Mouse (Mus musculus) frontal cortex, postnatal 36 days (tissue): ENCODE measurements at regions not wholly inside any gene's neighbourhood (a gene's known extent, or its start where the extent isn't known, plus 50 kb on each side); places are given as distances from the start of the nearest gene placed in this dataset.
A peak's percentile ranks its signal among the peaks of the same experiment; 100 is the strongest.

Experiments used
- DNase-seq, 2 experiments: peaks; one replicate each; pipeline ENCODE4 v3.0.0; 2022; ENCODE audit warnings: low spot score in 2 of 2

DNA sequence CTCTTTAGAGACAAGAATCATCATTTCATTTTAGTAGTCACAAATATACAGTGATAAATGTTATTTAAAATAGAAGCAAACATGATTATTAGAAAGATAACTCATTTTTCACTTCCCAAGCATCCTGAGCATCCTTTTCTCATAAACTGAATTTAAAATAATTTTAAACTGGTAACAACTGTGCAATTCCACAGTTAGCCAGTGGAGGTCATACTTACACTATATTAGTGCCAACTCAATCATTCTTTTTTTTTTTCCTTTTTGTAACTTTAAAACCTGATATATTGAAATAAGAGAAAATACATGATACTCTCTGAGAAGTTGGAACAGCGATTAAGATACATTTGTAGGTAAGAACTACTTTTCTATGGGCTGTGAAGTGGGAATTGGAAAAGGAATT, 113.2 kb upstream of the Gm17509 start:
- DNase-seq = peak in 1 of 2 experiments; percentile 19

DNA sequence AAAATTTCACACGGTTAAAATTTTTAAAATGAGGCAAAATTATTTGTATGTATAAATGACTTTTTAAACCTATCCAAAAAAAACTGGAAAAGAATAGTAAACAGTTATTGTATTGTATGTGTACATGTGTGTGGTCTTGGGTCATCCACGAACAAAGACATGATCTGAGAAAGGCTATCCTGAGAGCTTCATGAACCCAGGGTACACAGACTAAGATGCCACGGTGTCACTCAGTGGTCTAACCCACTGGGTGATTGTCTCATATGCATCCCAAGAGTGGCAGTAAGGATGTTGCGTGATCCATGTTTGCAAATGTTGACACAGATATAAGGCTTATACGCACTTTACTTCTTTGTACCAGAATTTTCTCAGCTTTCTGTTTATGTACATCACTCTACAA, 113.7 kb upstream of the Gm17509 start:
- no peak for DNase-seq

DNA sequence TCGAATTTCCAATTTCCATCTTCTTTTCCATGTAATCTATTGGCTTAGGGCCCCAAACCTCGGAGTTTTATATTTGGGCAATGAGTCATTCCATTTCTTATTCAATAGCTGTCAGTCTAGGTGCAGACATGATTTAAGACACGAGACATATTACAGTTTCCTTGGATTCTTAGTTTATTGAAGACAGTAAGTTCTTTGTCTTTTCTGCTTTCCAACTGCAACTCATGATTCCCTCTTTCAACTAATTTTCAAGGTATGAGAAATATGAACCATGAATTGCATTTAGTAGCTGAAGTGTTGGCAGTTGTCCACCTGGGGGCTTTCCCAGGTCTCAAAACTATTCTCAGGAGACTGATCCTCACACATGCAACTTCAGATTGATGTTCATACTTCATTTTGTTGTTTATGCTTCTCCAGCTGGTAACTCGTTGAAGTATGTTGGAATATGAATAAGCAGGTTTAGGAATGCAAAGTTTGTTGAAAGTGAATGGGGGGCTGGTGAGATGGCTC, 160.3 kb upstream of the Gm17509 start:
- DNase-seq = no peak

DNA sequence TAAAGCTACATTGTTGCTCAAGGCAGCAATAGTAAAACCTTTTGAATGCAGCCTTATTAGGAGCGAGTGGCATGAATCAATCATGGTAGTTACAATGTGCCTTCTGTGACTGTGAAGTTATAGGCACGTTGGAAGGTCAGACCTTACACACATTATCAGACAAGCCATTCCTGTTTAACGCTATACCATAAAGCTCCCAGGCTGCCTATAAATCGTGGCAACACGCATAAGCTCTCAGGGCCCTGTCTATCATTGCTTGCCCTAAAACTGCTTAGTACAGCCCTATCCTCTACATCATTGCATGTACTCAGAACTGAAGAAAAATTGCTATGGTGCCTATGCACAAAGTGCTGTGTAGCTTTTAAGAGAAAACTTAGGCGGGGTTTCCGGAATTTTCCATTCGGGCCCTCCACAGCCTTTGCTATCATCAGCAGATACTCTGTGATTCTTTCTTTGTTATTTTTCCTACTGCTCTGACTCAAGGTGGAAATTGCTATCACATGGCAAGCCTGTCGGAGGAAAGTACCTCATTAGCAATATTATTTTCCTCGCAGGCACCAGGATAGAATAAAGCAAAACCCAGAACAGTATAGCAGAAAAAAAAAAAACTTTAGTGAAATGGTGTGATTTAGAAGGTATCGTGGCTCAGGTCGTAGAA, 162.7 kb upstream of the Gm17509 start:
- no peak for DNase-seq

DNA sequence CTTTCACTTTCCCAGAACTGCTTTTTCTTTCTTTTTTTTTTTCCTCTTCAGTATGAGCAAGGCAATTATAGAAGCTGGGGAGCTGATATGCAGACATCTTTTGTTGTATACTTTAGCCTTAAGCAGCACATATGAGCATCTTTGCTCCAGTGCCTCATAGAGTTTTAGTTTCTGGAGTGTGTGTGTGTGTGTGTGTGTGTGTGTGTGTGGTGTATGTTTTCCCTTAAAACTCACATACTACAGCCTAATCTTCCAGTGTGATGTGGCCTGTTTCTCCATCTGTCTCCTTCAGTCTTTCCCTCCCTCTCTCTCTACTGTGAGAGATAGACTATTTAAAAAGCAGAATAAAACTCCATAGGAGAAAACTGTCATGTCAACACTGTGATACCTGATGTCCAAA, 169.4 kb upstream of the Gm17509 start:
- no peak for DNase-seq

DNA sequence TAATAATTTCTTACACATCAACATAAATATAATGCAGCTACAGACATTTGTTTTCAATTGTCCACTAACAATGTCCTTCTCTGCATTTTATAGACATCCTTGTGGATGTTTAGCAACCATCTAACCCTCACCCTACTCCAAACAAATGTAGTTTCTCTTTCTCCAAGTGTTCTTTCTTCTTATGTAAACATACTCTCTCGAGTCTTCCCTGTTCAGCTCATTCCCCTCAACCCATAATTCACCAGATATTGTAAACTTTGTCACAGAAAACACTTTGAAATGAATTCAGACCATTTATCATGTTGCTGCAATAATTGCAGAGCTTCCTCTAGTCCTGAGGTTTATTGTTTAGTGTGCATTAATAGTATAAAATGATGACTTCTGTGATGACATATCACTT, 172.6 kb upstream of the Gm17509 start:
- no peak for DNase-seq

DNA sequence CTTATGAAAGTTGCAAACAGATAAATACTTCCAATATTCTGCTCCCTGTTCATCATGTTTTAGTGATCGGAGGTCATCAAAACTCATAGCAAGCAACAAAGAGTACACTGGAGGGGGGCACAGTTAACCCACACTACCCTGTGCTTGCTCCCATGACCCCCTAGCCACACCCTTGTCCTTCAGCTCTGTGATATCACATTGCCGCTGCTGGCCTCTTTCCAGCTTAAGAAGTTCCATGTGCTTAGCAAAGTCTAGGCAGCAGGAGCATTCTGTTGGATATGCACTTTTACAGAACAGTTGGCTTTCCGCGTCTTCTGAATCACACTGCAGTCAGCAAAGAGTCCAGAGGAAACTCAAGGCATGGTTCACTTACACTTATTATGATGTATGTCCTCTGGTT, 180.4 kb upstream of the Gm17509 start:
- DNase-seq = peak in 1 of 2 experiments; percentile 29

DNA sequence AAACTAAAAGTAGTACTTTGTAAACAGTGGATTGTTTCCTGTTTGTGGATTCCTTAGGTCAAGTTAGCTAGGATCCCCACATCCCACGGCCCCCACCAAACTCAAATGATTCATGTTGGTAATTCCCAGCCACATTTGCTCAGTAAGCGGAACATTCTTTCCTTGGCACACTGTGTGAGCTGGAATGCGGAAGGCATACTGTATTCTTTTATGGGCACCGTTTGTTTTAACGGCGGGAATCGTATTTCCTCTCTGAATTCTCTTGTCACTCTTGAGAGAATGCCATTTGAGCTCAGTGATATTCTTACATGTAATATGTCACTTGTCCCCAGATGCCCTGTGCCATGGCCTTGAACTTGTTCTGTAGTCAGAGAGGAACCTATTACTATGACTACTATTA, 189.1 kb upstream of the Gm17509 start:
- no peak for DNase-seq

DNA sequence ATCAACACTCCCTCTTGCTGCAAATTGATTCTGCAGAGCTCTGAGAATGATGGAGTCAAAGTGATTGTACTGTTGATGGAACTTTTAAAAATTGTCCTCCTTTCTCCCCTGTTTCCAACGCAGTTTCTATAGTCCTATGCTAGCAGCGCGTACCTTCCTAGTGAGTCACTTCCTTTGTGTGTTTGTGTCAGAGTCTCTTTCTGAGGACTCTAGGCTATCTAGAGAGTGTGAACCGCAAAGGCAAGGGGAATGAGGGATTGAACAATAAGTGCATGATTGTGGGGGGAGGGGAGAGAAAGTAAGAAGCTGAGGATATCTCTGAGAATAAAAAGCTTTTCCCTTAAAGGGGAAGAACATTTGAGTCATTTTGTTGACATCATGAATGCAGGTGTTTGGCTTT, 188.5 kb upstream of the Hcn1 start:
- DNase-seq = no peak

DNA sequence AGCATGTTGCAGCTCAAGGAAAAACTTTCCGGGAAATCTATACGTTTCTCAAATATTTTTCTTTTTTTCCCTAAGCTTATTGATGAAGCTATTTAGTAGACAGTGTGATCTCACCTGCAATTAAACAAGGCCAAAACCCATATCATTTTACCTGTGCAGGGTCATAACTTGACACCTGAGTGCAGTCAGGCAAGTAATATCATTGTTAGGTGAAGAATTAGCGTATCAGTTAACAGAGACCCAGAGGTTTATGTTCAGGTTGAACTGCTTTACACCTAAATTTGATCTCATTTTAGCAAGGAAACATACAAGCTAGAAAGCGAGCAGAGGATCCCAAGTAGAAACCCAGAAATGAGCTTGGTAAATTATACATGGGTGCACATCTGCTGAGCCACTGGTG, 178.6 kb upstream of the Hcn1 start:
- no peak for DNase-seq

DNA sequence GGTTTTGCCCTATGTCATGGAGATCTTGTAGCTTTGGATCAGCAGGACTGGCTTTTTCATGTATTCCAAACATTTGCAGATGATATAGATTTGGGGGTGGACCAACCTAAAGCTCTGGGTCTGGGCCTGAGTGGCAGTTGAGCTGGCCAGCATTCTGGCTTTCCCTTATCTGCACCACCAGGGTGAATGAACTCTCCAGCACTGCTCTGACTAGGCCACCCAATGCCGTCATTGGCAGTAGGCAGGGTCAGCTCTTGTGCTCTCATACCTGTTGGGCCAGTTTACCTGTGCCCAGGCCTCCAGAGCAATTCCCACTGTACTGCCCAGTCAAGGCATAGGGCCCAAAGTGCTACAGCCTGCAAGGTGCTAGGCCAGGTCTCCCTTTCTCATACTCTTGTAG, 177.1 kb upstream of the Hcn1 start:
- DNase-seq = no peak

DNA sequence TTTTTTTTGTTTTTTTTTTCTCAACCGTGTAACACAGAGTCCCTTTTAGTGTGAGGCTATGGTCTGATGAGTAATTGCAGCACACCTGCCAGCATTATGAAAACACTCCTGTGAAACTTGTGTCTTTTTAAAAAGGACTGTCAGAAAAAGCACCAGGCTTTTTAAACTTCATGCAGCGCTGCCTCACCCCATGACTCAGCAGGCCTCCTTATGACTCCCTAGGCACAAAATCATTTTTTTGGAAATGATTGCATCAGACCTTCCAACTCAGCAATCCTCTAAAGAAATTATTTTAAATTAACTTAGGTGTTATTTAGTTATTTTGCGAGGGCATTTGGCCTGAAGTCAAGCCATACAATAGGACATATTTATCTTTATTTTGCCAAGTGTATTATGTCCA, 134.7 kb upstream of the Hcn1 start:
- no peak for DNase-seq

DNA sequence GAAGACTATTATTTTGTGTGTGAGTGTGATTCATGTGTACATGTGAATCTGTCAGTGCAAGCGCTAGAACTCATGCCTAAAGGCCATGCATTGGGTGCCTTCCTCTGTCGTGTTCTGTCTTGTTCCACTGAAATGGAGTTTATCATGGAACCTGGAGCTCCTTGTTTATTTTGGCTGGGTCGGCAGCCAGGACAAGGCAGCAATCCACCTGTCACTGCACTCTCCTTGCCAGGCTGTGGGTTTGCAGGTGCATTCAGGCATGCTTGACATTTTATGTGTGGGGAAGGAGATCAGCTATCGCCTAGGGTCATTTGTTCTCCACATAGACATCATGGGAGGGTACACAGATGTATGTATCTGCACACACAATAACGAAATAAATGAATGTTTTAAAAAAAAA, 129.4 kb upstream of the Hcn1 start:
- DNase-seq = no peak

DNA sequence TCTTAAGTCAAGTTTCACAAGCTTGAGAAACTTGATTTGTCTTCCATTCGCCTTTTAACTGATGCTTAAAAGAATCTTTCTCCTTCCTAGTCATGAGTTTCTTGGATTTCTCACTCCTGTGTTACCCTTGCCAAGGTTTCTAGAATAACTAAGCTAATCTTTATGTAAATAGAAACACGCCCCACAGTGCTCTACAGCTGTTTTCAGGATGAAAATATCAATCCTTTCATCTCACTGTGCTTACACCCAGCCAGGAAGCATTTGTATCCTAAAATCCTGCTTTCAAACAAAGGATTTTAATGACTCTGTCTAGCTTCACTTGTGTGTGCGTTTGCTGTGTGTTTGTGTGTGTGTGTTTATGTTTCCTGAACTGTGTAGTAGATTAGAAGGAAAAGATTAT, 119.5 kb upstream of the Hcn1 start:
- DNase-seq = no peak

DNA sequence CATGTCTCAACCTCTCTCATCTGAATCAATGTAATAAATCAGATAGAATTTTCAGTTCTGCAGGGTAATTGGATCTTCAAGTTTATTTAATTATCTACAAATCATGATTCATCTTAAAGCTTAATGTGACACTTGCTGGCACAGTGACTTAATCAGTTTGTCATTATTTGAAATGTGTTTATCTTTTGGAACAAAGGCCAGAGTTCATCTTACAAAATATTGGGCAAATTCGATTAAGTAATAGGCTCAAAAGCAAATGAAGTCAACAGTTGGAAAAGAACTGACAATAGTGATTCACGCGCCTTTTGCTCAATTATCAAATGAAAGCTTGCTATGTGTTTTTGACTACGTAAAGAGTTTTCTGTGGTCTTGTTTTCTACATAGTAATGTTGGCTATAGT, 93.4 kb upstream of the Hcn1 start:
- no peak for DNase-seq

DNA sequence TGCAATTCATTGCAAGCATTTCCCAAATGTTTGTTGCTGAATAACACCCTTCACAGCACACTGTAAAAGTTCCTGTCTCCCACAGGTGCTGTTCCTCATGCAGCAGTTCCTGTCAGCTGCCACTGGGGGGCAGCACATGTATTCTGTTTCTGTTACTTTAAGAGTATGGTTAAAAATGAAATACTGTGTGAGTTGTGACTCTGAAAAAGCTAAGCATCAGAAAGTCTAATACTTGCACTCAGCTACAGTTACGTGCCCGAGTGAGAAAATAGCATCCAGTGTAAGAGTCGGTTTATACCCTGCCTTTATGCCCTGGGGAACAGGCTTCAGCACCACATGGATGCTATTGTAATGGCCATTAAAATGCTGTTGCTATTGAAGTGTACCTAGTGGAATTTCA, 52.0 kb upstream of the Hcn1 start:
- peak; percentile 45 to 62 for DNase-seq
